Mouse (Mus musculus): ENCODE measurements at regions not wholly inside any gene's neighbourhood (a gene's known extent, or its start where the extent isn't known, plus 50 kb on each side); places are given as distances from the start of the nearest gene placed in this dataset.

DNA sequence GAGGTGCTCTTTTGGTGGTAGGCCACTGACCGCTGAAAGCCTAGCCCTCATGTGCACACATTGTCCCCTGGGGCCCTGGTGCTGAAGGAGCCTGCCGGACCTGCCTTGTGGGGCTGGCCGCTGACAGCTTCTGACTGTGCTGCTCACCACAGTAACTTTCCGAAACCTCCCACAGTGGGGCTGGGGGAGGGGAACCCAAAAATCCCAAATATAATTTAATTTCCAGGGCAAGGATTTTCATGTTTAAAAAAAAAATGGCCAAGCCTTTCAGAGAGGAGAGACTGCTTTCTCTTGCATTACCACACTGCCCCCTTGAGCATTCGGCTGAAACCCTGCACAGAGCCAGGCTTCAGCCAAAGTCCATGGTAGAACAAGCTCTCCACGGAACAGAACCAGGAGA is 81.5 kb downstream of the Pctp start:
- Histone ChIP-seq H3K27ac (ENCODE audit: insufficient read depth, low read depth) (no peak overlapping the region), H3K4me1 (ENCODE audit: control insufficient read depth in 1 of 2, insufficient read depth in 2 of 2) (peaks cover 0 to 3% of the 10 kb centered on the region in 2 experiments; a peak in 1 of 4 replicates), H3K27me3 (replicated peaks) (no peaks in the 10 kb centered on the region), H3K79me2 (replicated peaks; ENCODE audit: control insufficient read depth, extremely low read depth, insufficient read depth, poor library complexity, severe bottlenecking) (no peaks in the 10 kb centered on the region), H3K9me3 (replicated peaks; ENCODE audit: low read length) (no peaks in the 10 kb centered on the region), H3K36me3 (replicated peaks in 1 of 2; ENCODE audit: control insufficient read depth in 1 of 2, insufficient read depth in 1 of 2, low read length in 1 of 2) (no peaks in the 10 kb centered on the region), H3K4me2 (ENCODE audit: insufficient read depth, low read depth, poor library complexity, severe bottlenecking) (peak overlapping the region; percentile 48; the same call in 1 of the 2 replicates), H3K4me3 (replicated peaks in 1 of 3; ENCODE audit: low read depth in 2 of 3, low read length in 2 of 3, poor library complexity in 1 of 3) (no peak overlapping the region), H3K9ac (ENCODE audit: insufficient read depth, low read depth) (no peak overlapping the region)
- dilution Hi-C loops (cut with MboI; ENCODE audit: extremely low pct_ligation_motif_present, extremely low pct_unique_long_range_greater_than_20kb, low sequenced_read_pairs): no loop called here
- TF ChIP-seq HCFC1 (IDR thresholded peaks at IDR 0.05; ENCODE audit: low read depth, low read length) (no peak), ETS1 (conservative IDR thresholded peaks at IDR 0.05; ENCODE audit: low read depth, low read length) (no peak), USF2 (conservative IDR thresholded peaks at IDR 0.05; ENCODE audit: low read depth, low read length) (no peak), E2F4 (IDR thresholded peaks at IDR 0.05; ENCODE audit: insufficient replicate concordance, low read depth, low read length) (no peak), MAZ (IDR thresholded peaks at IDR 0.05; ENCODE audit: low read depth, low read length) (no peak), POLR2AphosphoS2 (IDR thresholded peaks at IDR 0.05; ENCODE audit: low read depth, low read length) (no peak), ZKSCAN1 (IDR thresholded peaks at IDR 0.05; ENCODE audit: borderline replicate concordance, low read depth, low read length) (no peak), MEF2A (IDR thresholded peaks at IDR 0.05; ENCODE audit: borderline replicate concordance, low read depth, low read length) (no peak; the same call in 1 of the 2 replicates), MYC (IDR thresholded peaks at IDR 0.05; ENCODE audit: low read depth, low read length) (no peak), PAX5 (IDR thresholded peaks at IDR 0.05; ENCODE audit: low read length) (no peak), CHD1 (IDR thresholded peaks at IDR 0.05; ENCODE audit: low read depth, low read length) (no peak), EP300 (IDR thresholded peaks at IDR 0.05; ENCODE audit: low read length) (no peak), RAD21 (IDR thresholded peaks at IDR 0.05; ENCODE audit: low read depth, low read length) (peak; percentile 61), BHLHE40 (IDR thresholded peaks at IDR 0.05; ENCODE audit: low read depth, low read length) (peak; percentile 83), IRF4 (IDR thresholded peaks at IDR 0.05; ENCODE audit: low read depth, low read length) (peak; percentile 33; the same call in 1 of the 2 replicates), TBP (conservative IDR thresholded peaks at IDR 0.05; ENCODE audit: low read depth, low read length) (no peak), USF1 (IDR thresholded peaks at IDR 0.05; ENCODE audit: low read depth, low read length) (no peak), ZNF384 (IDR thresholded peaks at IDR 0.05; ENCODE audit: low read depth, low read length) (peak; percentile 69), JUN (IDR thresholded peaks at IDR 0.05; ENCODE audit: insufficient read depth, low read depth, low read length) (no peak), CTCF (conservative IDR thresholded peaks at IDR 0.05 in 1 of 2, IDR thresholded peaks at IDR 0.05 in 1 of 2; ENCODE audit: low read depth in 2 of 2, low read length in 2 of 2) (peak; percentile 8 to 61; a peak in 2 of 4 replicates), CHD2 (IDR thresholded peaks at IDR 0.05; ENCODE audit: low read length) (no peak), NRF1 (IDR thresholded peaks at IDR 0.05; ENCODE audit: low read depth, low read length) (no peak), NELFE (IDR thresholded peaks at IDR 0.05; ENCODE audit: low read depth, low read length) (no peak), SMC3 (IDR thresholded peaks at IDR 0.05; ENCODE audit: low read depth, low read length) (peak; percentile 39)
- DNase-seq (ENCODE audit: extremely low read depth): peak; percentile 17
- in situ Hi-C loops (cut with MboI; ENCODE audit: low pct_ligation_motif_present, low pct_unique_long_range_greater_than_20kb, low sequenced_read_pairs): loop anchor here (10.0 kb wide), 1 partner anchor 244 kb away; no protein-coding TSS in a partner anchor

All from CH12.LX (cell line).